Mouse (Mus musculus) brain, embryonic 14.5 days (tissue): ENCODE results near the gene Cnp. TPM values are rescaled to one million over a fixed set of nuclear protein-coding genes. Genes with fewer than 3 reads are reported as not detected.

Source experiments
- DNase-seq: peaks from one replicate; pipeline ENCODE4 v3.0.0-alpha.2; 2011; ENCODE audit warnings: low read depth
- CTCF ChIP-seq: fragments of 200-500 bp; IDR thresholded peaks from 2 replicates; pipeline ENCODE4 v1.5.1; 2012; ENCODE audit warnings: inconsistent platforms, mild to moderate bottlenecking, moderate library complexity, borderline replicate concordance; ENCODE audit not compliant: insufficient read depth, insufficient read length; ENCODE audit errors: extremely low read depth
- POLR2A ChIP-seq: fragments of 200-500 bp; IDR thresholded peaks from 2 replicates; pipeline ENCODE4 v1.6.1; 2012; ENCODE audit warnings: mild to moderate bottlenecking, inconsistent platforms, borderline replicate concordance; ENCODE audit not compliant: poor library complexity, insufficient read depth, insufficient read length, severe bottlenecking; ENCODE audit errors: extremely low read depth
- polyA plus RNA-seq: library from polyadenylated mRNA; depleted of rRNA; stranded (reverse); fragments of >200 nt; gene quantifications from 2 replicates; pipeline ENCODE4 v1.2.3, GENCODE M21; 2012

Gene Cnp
- polyA plus RNA-seq, 1 experiment = 22.4 TPM

GRCm38 (mm10) chr11:100541577-100541976, 33.1 kb upstream of the Cnp start:
- no peak for DNase-seq
- no peak for TF ChIP-seq CTCF
- no peak for TF ChIP-seq POLR2A

GRCm38 (mm10) chr11:100544832-100545745, 29.6 kb upstream of the Cnp start, which contains the start of gene Ttc25:
TSS of gene Ttc25 (plus strand) at chr11:100545607.
- peak; percentile 95 for DNase-seq
- peak; percentile 65; the same call in 1 of the 2 replicates for TF ChIP-seq POLR2A
- TF ChIP-seq CTCF = no peak

GRCm38 (mm10) chr11:100545746-100546085, 29.0 kb upstream of the Cnp start:
- TF ChIP-seq POLR2A (no peak), CTCF (no peak)
- no peak for DNase-seq

- no peak for TF ChIP-seq CTCF
- TF ChIP-seq POLR2A = no peak
- DNase-seq = no peak
Observed at GRCm38 (mm10) chr11:100546955-100547354, 27.7 kb upstream of the Cnp start.

GRCm38 (mm10) chr11:100548141-100548540, 26.6 kb upstream of the Cnp start:
- TF ChIP-seq CTCF (no peak), POLR2A (no peak)
- DNase-seq = no peak

GRCm38 (mm10) chr11:100549466-100549865, 25.2 kb upstream of the Cnp start:
- DNase-seq = no peak
- no peak for TF ChIP-seq POLR2A
- TF ChIP-seq CTCF = no peak

GRCm38 (mm10) chr11:100550101-100550500, 24.6 kb upstream of the Cnp start:
- no peak for TF ChIP-seq POLR2A
- no peak for TF ChIP-seq CTCF

GRCm38 (mm10) chr11:100552842-100553241, 21.9 kb upstream of the Cnp start:
- DNase-seq = no peak
- TF ChIP-seq CTCF = no peak
- no peak for TF ChIP-seq POLR2A

More at GRCm38 (mm10) chr11:100550101-100550500, 24.6 kb upstream of the Cnp start:
- no peak for DNase-seq

GRCm38 (mm10) chr11:100555583-100555982, 19.1 kb upstream of the Cnp start:
- peak; percentile 88 for DNase-seq
- TF ChIP-seq CTCF (peak; percentile 65; the same call in 1 of the 2 replicates), POLR2A (no peak)

GRCm38 (mm10) chr11:100557563-100557962, 17.1 kb upstream of the Cnp start:
- no peak for DNase-seq
- TF ChIP-seq CTCF = no peak
- TF ChIP-seq POLR2A = no peak

- TF ChIP-seq CTCF (no peak), POLR2A (no peak)
- no peak for DNase-seq
Observed at GRCm38 (mm10) chr11:100559476-100559875, 15.2 kb upstream of the Cnp start.

- TF ChIP-seq CTCF (no peak), POLR2A (no peak)
- no peak for DNase-seq
Observed at GRCm38 (mm10) chr11:100561748-100562147, 13.0 kb upstream of the Cnp start.

- DNase-seq = peak; percentile 83
- TF ChIP-seq CTCF (no peak), POLR2A (no peak)
Observed at GRCm38 (mm10) chr11:100564297-100564696, 10.4 kb upstream of the Cnp start.
